Mouse (Mus musculus) lung, adult 18-20 months (tissue): ENCODE data around the gene Gm20388.

ENCODE experiments used
- DNase-seq, 2 experiments: peaks; one replicate each; pipeline ENCODE4 v3.0.0; 2022; ENCODE audit warnings: mixed read lengths in 2 of 2

Gm20388 gene

GRCm38 (mm10) chr8:122517541-122518190, 2607.0 kb downstream of the Gm20388 start:
- DNase-seq, result peak; percentile 59 to 73

DNA sequence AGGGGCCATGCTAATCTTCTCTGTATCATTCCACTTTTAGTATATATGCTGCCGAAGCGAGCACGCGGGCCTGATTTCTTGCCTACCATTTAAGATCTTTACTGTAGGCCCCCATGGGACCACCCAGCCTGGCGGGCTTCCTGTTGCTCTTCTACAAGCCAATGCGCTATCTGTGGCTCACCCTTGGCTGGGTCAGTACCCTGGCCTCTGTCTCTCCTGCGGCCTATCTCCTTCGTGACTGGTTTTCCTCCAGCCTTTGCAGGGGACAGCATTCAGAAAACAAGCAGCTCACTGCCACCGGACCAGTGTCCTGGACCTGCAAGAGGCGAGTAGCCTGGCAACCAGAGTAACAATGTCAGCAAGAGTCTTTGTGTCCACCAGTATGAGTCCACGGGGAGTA, 2610.0 kb downstream of the Gm20388 start:
- DNase-seq, result no peak

- DNase-seq, result peak; percentile 90 to 92
These were observed 2612.4 kb downstream of the Gm20388 start for GRCm38 (mm10) chr8:122522796-122523651.

GRCm38 (mm10) chr8:122523652-122524360, 2613.2 kb downstream of the Gm20388 start:
- DNase-seq, result no peak

GRCm38 (mm10) chr8:122524506-122524905, 2613.9 kb downstream of the Gm20388 start:
- no peak for DNase-seq

DNA sequence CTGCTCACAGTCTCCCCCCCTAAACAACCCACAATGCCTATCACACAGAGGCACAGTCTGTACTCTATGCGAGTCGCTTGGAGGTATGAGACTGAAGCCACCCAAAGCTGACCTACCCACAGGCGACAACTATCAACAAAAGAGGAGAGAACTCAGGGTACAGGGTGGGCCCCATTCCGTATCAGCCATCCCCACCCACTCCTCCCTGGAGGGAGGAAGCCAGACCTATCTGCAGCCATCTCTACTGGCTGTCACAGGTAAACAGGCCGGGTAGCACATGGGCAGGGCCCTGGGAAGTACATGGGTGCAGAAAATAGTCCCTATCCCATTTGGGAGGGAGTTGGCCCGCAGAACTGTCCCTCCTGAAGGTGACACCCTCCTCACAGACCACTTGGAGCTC, 2614.4 kb downstream of the Gm20388 start:
- DNase-seq, result peak in 1 of 2 experiments; percentile 61

- no peak for DNase-seq
These were observed 2615.4 kb downstream of the Gm20388 start for GRCm38 (mm10) chr8:122526084-122526483.

DNA sequence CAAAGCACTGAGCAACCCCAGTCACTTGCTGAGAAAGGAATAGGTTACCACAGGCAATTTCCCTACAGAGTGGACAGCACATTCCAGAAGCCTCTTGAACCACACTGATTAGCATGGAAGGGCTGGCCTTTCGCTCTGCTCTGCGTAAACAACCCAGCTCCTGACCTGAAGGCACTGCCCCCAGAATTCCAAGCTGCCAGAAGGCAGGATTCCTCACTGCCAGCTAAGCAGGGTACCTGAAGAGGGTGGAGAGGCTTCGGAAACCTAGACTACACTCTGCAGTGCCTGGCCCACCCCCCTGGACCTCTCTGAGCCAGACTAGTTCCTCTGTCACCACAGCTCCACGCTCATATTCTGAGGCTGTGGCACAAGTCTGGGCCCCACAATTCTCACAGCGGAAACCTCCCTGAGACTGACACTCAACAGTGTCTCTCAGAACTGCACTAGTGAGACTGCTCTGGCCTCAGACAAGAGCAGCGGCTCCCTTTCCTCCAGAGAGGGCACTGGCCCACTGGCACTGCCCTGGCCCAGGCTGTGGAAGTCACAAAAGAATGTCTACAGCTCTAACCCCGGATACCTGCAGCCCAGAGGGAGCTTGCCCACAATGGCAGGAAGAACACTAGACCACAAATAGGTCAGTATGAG, 2616.0 kb downstream of the Gm20388 start:
- peak; percentile 77 to 80 for DNase-seq

DNA sequence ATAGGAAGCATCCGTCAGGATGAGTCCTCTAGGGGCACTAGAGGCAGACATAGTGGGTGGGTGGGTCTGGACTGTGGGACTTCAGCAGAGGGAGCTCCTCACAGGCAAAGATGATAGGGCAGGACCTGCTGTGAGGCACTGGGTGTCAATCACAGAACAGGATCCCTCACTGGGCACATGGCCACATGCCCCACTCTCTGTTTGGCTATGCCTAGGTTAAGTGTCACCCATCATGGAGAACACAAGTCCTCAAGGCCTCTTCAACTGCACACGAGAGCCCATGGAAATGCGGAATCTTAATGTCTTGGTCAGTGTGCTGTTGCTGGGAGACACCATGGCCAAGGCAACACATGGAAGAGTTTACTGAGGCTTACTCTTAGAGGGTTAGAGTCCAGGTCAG, 2617.3 kb downstream of the Gm20388 start:
- peak; percentile 56 to 70 for DNase-seq

GRCm38 (mm10) chr8:122529159-122529558, 2618.5 kb downstream of the Gm20388 start:
- no peak for DNase-seq

DNA sequence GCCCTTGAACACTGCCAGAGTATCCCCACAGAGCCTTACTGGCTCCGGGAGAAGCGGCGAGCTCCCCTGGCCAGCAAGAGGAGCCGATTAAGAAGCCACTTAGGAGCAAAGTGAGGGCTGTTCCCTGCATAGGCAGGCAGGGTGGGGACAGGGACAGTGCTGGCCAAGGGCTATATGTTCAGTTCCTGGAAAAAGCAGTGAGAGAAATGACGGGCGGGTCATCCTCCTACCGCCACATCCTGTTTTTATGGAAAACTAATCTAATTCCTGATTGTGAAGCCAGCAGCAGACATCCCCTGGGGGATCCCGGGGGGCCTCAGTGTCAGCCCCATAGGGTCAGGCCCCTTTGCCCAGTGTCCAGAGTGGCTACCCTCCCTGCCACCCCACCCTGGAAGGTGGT, 2620.7 kb downstream of the Gm20388 start:
- no peak for DNase-seq

DNA sequence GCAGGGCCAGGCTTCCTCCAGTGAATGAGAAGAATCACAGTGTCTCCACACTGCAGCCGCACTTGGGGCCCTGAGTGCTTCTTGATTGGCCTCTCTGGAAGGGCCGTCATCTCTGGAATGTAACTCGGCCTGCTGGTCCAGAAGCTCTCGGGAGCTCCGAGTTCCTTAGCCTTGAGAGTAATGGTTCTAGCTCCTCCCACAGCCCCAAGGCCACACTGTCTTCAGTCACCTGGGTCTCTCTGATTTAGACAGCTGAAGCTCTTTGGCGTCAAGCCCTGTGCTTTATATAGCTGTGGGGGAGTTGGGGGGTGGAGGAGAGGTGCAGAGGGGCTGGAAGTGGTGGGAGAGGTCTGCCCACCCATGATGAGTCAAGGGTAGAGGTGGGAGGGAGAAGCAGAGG, 2626.4 kb downstream of the Gm20388 start:
- peak; percentile 91 to 93 for DNase-seq

DNA sequence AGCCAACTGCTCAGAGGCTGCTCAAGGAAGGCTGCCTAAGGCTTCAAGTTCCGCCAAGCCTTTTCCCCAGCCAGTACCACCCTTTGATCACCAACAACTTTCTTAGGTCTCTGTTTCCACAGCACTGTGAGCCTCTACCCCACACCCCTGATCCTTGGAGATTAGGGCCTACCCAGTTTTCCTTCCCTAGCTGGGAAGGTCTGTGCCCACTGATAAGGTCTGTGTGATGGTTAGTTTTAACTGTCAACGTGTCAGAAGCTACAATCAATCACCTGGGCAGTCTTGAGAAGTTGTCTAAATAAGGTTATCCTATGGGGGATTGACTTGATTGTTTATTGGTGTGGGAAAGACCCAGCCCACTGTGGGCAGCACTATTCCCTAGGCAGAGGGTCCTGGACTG, 2627.2 kb downstream of the Gm20388 start:
- no peak for DNase-seq

GRCm38 (mm10) chr8:122538310-122539076, 2627.9 kb downstream of the Gm20388 start:
- no peak for DNase-seq

GRCm38 (mm10) chr8:122544138-122544537, 2633.5 kb downstream of the Gm20388 start:
- no peak for DNase-seq

DNA sequence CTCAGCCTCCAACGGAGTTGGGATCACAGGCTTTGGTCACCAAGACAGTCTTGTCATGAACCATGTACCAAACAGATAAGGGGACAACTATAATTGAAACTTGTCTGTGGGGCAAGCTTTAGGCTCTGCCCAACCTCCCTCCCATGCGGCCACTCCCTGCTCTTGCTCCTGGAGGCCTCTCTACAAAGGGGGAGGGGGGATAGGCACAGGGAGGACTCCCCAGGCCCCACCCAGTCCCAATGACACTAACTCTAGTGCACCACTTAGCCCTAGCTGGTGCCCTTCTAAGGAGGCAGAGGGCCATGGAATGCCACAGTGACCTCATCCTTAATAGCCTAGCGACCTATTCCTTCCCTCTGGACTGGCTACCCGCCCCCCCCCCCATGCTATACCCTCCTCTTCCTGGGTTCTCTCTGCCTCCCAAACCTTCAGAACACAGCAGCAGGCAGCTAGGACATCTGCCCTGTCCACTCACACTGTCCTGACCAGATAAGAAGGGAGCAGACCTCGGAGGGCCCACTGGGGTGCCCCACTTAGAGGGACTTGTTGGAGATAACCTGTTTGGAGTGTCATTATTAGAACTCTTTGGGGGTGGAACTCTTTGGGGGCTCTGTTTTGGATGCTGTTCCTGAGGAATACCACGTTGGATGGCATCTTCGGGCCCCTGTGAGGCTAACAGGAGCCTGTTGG, 2635.6 kb downstream of the Gm20388 start:
- peak in 1 of 2 experiments; percentile 84 for DNase-seq

GRCm38 (mm10) chr8:122546811-122547453, 2636.3 kb downstream of the Gm20388 start:
- DNase-seq, result peak; percentile 74 to 80

DNA sequence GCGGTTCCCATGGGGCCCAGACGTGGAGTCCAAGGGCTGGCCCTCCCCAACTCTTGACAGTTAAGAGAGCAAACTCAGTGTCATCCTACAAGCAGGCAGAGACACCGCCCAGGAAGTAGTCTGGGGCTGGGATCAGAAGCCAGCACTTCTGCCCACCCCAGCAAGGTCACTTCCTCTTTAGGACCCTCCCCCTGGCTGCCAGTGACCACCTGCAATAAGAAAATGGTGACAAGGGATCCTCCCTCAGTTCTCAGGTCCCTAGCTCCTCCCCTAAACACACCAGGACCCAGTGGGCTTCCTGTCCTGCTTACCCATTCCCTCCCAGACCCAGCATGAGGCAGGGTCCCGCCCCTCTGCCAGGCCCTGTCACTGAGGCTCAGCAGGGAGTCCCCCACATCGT, 2637.2 kb downstream of the Gm20388 start:
- DNase-seq, result peak; percentile 73 to 75

DNA sequence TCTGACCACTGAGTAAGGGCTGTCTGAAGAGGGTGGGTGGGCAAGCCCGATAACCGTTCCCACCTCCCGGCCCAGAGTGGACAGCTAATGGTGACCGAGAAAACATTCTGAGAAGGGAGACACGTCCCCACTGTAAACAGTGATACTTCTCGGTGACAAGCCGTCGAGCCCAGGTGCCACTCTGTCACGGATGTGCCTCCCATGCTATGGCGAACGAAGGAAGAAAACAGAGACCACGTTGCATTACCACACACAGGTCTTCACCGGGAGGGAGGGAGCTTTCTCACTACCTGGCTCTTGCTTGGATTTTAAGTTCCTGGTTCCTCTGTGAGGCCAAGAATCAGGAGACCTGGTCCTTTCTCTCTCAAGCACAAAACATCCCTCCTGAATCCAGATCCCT, 2637.7 kb downstream of the Gm20388 start:
- DNase-seq, result no peak

DNA sequence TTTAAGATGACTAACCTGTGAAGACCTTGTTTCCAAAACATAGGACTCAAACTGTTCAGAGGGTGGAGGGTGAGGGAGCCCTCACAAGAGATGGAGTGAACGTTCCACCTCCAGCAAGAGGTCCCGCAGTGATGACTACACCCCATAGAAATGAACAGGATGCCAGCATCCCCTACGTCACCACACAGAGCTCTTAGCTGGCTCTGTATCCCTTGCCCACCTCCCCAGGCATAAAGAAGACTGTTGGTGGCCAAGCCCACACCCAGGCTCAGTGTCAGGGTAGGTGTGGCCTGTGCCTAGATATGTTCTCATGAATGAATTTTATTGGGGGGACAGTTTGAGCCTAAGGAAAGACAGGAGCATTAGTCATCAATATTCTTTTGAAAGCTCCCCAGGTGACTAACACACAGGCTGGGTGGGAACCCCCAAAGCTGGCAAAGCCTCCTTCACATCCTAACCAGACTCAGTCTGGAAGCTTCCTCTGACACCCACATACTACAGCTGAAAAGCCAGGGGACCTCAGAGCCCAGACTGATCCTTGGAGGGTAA, 2638.3 kb downstream of the Gm20388 start:
- no peak for DNase-seq
